Mouse (Mus musculus): ENCODE measurements around the gene Fgfr2.

Gene Fgfr2

DNA sequence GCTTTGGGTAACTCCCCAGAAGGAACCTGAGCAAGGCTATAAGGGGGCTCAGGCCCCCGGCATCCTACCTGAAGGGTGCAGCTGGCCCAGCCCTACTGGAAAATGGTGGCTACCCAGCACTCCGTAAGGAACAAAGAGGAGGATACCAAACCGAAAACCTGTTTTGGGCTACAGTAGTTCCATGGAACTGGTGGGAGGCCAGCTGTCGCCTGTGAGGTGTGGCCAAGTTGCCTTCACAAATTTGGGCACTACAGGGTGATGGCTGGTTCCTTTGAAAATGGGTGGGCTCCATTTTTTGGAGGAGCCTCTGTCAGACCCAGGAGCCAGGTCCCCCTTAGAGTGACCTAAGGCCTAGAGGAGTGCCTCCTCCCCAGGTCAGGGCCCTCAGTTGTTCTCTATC lies 407.9 kb downstream of the Fgfr2 start:
- Histone ChIP-seq H3K27me3 (ENCODE audit: insufficient read depth, low read length) (no peaks in the 10 kb centered on the region), H3K4me3 (replicated peaks; ENCODE audit: low read length) (no peak overlapping the region), H3K4me1 (replicated peaks; ENCODE audit: low read depth, low read length) (peaks cover 35% of the 10 kb centered on the region), H3K36me3 (ENCODE audit: insufficient read depth, low read length) (peaks cover 13% of the 10 kb centered on the region; the same call in 1 of the 2 replicates), H3K9me3 (ENCODE audit: low read length) (no peaks in the 10 kb centered on the region)
- no peak for TF ChIP-seq CTCF (conservative IDR thresholded peaks at IDR 0.05; ENCODE audit: low read length)
- no peak for TF ChIP-seq NANOG (IDR thresholded peaks at IDR 0.05; ENCODE audit: borderline replicate concordance, low read length)
- TF ChIP-seq POU5F1 (IDR thresholded peaks at IDR 0.05; ENCODE audit: borderline replicate concordance, low read length), result no peak

- no peaks in the 10 kb centered on the region for H3K9me3 ChIP-seq (ENCODE audit: low read length)
- no peak for TF ChIP-seq NANOG (IDR thresholded peaks at IDR 0.05; ENCODE audit: borderline replicate concordance, low read length)
- no peak for TF ChIP-seq POU5F1 (IDR thresholded peaks at IDR 0.05; ENCODE audit: borderline replicate concordance, low read length)
- TF ChIP-seq CTCF (conservative IDR thresholded peaks at IDR 0.05; ENCODE audit: low read length), result no peak
Observed at GRCm38 (mm10) chr7:132714236-132714923, 408.8 kb downstream of the Fgfr2 start.

DNA sequence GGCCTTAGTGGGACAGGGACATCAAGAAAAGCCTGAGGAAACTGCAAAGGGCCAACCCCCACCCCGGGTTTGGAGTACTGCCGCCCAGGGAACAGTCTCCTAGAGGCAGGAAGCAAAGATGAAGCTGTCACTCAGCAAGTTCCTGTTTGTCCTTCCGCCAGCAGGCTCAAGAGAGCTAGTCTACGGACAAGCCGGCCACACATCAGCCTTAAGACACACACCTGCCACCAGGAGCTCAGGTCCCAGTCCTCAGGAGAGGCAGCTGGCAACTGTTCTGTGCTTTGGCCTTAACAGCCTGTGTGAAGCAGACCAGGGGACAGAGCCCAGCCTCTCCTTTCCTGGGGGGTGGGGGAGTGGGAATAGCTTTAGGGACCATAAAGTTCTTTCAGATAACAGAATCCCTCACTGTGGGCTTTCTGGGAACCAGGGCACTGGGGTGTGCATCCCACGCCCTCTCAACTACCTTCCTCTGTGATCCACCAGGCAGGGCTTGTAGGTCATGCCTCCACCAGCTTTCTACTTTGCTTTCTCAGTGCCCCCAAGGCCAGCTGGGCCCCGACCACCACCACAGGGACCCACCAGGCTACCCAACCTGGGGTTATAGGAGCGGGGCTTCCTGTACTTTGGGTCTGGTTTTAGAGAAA lies 409.5 kb downstream of the Fgfr2 start:
- H3K9me3 ChIP-seq (ENCODE audit: low read length), result no peaks in the 10 kb centered on the region
- no peaks in the 10 kb centered on the region for H3K27me3 ChIP-seq (ENCODE audit: insufficient read depth, low read length)
- peaks cover 13% of the 10 kb centered on the region; the same call in 1 of the 2 replicates for H3K36me3 ChIP-seq (ENCODE audit: insufficient read depth, low read length)
- TF ChIP-seq POU5F1 (IDR thresholded peaks at IDR 0.05; ENCODE audit: borderline replicate concordance, low read length) (no peak), CTCF (conservative IDR thresholded peaks at IDR 0.05; ENCODE audit: low read length) (no peak), NANOG (IDR thresholded peaks at IDR 0.05; ENCODE audit: borderline replicate concordance, low read length) (no peak)
- no peak overlapping the region for H3K4me3 ChIP-seq (replicated peaks; ENCODE audit: low read length)
- H3K4me1 ChIP-seq (replicated peaks; ENCODE audit: low read depth, low read length), result peaks cover 35% of the 10 kb centered on the region

More at GRCm38 (mm10) chr7:132714236-132714923, 408.8 kb downstream of the Fgfr2 start:
- Histone ChIP-seq H3K4me3 (replicated peaks; ENCODE audit: low read length) (no peak overlapping the region), H3K4me1 (replicated peaks; ENCODE audit: low read depth, low read length) (peaks cover 35% of the 10 kb centered on the region), H3K36me3 (ENCODE audit: insufficient read depth, low read length) (peaks cover 13% of the 10 kb centered on the region; the same call in 1 of the 2 replicates), H3K27me3 (ENCODE audit: insufficient read depth, low read length) (no peaks in the 10 kb centered on the region)

DNA sequence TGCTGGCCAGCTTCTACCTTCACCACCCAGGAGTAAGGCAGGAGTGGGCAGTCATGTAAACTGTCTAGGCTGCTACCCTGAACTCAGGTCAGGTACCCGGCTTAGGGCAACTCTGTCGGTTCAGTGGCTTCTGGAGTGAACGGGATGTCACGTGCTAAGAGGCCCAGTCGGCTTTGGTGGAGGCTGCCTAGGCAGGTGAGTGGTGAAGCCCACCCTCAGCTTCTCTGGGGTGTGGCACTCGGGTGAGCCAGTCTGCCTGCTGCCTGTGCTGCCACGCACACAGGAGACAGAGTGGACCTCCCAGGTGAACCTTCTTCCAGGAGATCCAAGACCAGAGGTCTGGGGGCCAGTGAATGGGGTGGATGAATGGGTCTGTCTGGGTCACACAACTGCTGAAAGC lies 410.2 kb downstream of the Fgfr2 start:
- H3K27me3 ChIP-seq (ENCODE audit: insufficient read depth, low read length), result no peaks in the 10 kb centered on the region
- H3K4me3 ChIP-seq (replicated peaks; ENCODE audit: low read length), result no peak overlapping the region
- peaks cover 13% of the 10 kb centered on the region; the same call in 1 of the 2 replicates for H3K36me3 ChIP-seq (ENCODE audit: insufficient read depth, low read length)
- peaks cover 35% of the 10 kb centered on the region for H3K4me1 ChIP-seq (replicated peaks; ENCODE audit: low read depth, low read length)
- no peak for TF ChIP-seq NANOG (IDR thresholded peaks at IDR 0.05; ENCODE audit: borderline replicate concordance, low read length)
- TF ChIP-seq CTCF (conservative IDR thresholded peaks at IDR 0.05; ENCODE audit: low read length), result no peak
- TF ChIP-seq POU5F1 (IDR thresholded peaks at IDR 0.05; ENCODE audit: borderline replicate concordance, low read length), result no peak
- H3K9me3 ChIP-seq (ENCODE audit: low read length), result no peaks in the 10 kb centered on the region

- H3K4me1 ChIP-seq (replicated peaks; ENCODE audit: low read depth, low read length), result peaks cover 28% of the 10 kb centered on the region
- H3K4me3 ChIP-seq (replicated peaks; ENCODE audit: low read length), result peak overlapping the region; percentile 64
- TF ChIP-seq POU5F1 (IDR thresholded peaks at IDR 0.05; ENCODE audit: borderline replicate concordance, low read length) (no peak), NANOG (IDR thresholded peaks at IDR 0.05; ENCODE audit: borderline replicate concordance, low read length) (no peak)
- 0 out of 2 replicates have a peak, but pooled peaks cover 3% of the 10 kb centered on the region for H3K27me3 ChIP-seq (ENCODE audit: insufficient read depth, low read length)
- no peaks in the 10 kb centered on the region for H3K9me3 ChIP-seq (ENCODE audit: low read length)
- H3K36me3 ChIP-seq (ENCODE audit: insufficient read depth, low read length), result peaks cover 13% of the 10 kb centered on the region; the same call in 1 of the 2 replicates
Observed at GRCm38 (mm10) chr7:132712044-132712708, 411.0 kb downstream of the Fgfr2 start.

- no peaks in the 10 kb centered on the region for H3K9me3 ChIP-seq (ENCODE audit: low read length)
- TF ChIP-seq NANOG (IDR thresholded peaks at IDR 0.05; ENCODE audit: borderline replicate concordance, low read length), result no peak
- no peak for TF ChIP-seq POU5F1 (IDR thresholded peaks at IDR 0.05; ENCODE audit: borderline replicate concordance, low read length)
- TF ChIP-seq CTCF (conservative IDR thresholded peaks at IDR 0.05; ENCODE audit: low read length), result no peak
- peaks cover 13% of the 10 kb centered on the region; the same call in 1 of the 2 replicates for H3K36me3 ChIP-seq (ENCODE audit: insufficient read depth, low read length)
- H3K4me1 ChIP-seq (replicated peaks; ENCODE audit: low read depth, low read length), result peaks cover 28% of the 10 kb centered on the region
- peak overlapping the region; percentile 64 for H3K4me3 ChIP-seq (replicated peaks; ENCODE audit: low read length)
- 0 out of 2 replicates have a peak, but pooled peaks cover 3% of the 10 kb centered on the region for H3K27me3 ChIP-seq (ENCODE audit: insufficient read depth, low read length)
Observed at GRCm38 (mm10) chr7:132711579-132711978, 411.6 kb downstream of the Fgfr2 start.

GRCm38 (mm10) chr7:132705130-132705529 lies 418.0 kb downstream of the Fgfr2 start:
- peaks cover 18% of the 10 kb centered on the region for H3K27me3 ChIP-seq (ENCODE audit: insufficient read depth, low read length)
- no peak for TF ChIP-seq NANOG (IDR thresholded peaks at IDR 0.05; ENCODE audit: borderline replicate concordance, low read length)
- no peak for TF ChIP-seq POU5F1 (IDR thresholded peaks at IDR 0.05; ENCODE audit: borderline replicate concordance, low read length)
- TF ChIP-seq CTCF (conservative IDR thresholded peaks at IDR 0.05; ENCODE audit: low read length), result peak; percentile 33; the same call in 1 of the 2 replicates
- no peaks in the 10 kb centered on the region for H3K36me3 ChIP-seq (ENCODE audit: insufficient read depth, low read length)
- H3K4me3 ChIP-seq (replicated peaks; ENCODE audit: low read length), result no peak overlapping the region
- H3K9me3 ChIP-seq (ENCODE audit: low read length), result no peaks in the 10 kb centered on the region
- peaks cover 2% of the 10 kb centered on the region; the same call in 1 of the 2 replicates for H3K4me1 ChIP-seq (replicated peaks; ENCODE audit: low read depth, low read length)

- no peak for TF ChIP-seq CTCF (conservative IDR thresholded peaks at IDR 0.05; ENCODE audit: low read length)
- no peak for TF ChIP-seq POU5F1 (IDR thresholded peaks at IDR 0.05; ENCODE audit: borderline replicate concordance, low read length)
- no peak for TF ChIP-seq NANOG (IDR thresholded peaks at IDR 0.05; ENCODE audit: borderline replicate concordance, low read length)
- H3K27me3 ChIP-seq (ENCODE audit: insufficient read depth, low read length), result peaks cover 21% of the 10 kb centered on the region
Observed at GRCm38 (mm10) chr7:132704310-132704875, 418.8 kb downstream of the Fgfr2 start.

More at GRCm38 (mm10) chr7:132704310-132704875, 418.8 kb downstream of the Fgfr2 start:
- no peaks in the 10 kb centered on the region for H3K36me3 ChIP-seq (ENCODE audit: insufficient read depth, low read length)
- no peak overlapping the region for H3K4me3 ChIP-seq (replicated peaks; ENCODE audit: low read length)
- peaks cover 10% of the 10 kb centered on the region; the same call in 1 of the 2 replicates for H3K4me1 ChIP-seq (replicated peaks; ENCODE audit: low read depth, low read length)
- no peaks in the 10 kb centered on the region for H3K9me3 ChIP-seq (ENCODE audit: low read length)

All from E14TG2a.4 (cell line).